Mouse (Mus musculus) adrenal gland, postnatal 36 days (tissue): ENCODE measurements at regions not wholly inside any gene's neighbourhood (a gene's known extent, or its start where the extent isn't known, plus 50 kb on each side); places are given as distances from the start of the nearest gene placed in this dataset.
"Not testable (repeated sequence)": the region's sequence is repeated elsewhere in the genome, so short reads cannot be mapped to it uniquely, and the experiment has no call there.

ENCODE experiments used
- DNase-seq, 2 experiments: peaks; one replicate each; pipeline ENCODE4 v3.0.0; 2021; ENCODE audit warnings: mixed read lengths in 1 of 2

DNA sequence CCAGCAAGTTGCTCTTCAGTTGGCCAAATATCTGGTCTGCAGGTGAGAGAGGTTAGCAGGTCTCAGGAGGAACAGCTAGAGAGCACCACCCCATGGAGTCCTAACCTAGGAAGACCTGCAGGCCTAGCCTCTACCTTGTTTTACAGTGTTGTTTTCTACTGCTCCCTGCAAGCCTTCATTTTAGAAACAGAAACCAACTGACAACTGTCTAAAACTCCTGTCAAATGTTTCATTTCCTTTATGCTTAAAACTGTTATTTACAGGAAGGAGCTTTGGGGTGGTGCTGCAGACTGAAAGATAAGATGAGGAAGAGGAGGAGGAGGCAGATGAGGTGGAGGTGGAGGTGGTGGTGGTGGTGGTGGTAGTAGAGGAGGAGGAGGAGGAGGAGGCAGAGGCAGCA is 96.6 kb upstream of the Selenop start:
- no peak for DNase-seq

DNA sequence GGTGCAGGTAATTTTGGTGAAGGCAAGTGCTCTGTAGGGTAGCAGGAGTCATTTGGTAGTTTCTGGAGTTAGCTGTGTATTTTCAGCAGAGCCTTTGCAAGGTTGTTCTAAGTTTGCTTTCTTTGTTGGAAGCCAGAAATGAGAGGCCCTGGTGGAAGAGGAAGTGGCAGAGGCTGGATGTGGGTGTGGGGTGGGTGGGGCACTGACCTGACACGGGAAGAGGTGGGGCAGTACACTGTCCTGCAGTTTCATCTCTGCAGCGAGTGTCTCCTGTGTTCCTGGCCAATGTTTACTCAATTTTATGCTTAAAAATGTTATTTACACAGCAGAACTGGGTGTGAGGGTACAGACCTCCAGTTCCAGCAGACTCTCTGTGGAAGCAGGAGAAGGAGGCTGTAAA is 94.3 kb upstream of the Selenop start:
- DNase-seq: no peak

DNA sequence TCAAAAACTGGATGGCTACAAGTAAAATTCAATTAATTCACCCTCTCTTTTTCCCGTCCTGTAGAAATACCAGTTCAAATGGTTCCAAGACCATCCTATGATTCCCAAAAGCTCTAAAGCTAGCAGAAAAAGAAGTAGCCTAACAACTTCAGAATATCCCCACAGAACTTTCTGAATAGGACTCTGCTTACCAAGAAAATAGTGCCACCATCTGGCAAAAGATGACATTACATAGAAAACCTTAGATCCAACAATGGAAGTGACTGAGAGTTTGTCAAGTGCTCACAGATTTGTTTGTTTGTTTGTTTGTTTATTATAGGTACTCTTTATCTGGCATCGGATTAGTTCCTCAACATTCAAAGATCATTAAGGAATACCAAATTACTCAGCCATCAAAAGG is 93.5 kb upstream of the Selenop start:
- no peak for DNase-seq

- peak; percentile 55 to 70 for DNase-seq
Measured at GRCm38 (mm10) chr15:3201912-3202653, 66.3 kb upstream of the Selenop start.

- DNase-seq: no peak
Measured at GRCm38 (mm10) chr15:3205522-3205921, 62.8 kb upstream of the Selenop start.

DNA sequence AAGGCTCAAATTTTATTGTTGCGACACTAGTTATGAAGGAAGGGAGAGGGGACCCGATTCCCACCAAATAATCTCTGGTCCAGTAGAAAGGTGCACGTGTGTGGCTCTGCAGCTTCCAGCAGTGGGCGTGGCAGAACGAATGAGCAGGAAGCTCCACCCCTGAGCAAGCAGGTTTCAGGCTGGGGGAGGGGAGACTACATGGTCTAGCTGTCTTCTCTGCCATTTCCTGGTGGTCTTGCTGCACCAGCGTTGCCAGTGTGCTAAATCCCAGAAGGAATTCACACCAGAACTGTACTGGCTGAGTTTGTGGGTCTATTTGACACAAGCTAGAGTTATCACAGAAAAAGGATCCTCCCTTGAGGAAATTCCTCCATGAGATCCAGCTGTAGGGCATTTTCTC is 62.3 kb upstream of the Selenop start:
- not testable (repeated sequence) for DNase-seq

DNA sequence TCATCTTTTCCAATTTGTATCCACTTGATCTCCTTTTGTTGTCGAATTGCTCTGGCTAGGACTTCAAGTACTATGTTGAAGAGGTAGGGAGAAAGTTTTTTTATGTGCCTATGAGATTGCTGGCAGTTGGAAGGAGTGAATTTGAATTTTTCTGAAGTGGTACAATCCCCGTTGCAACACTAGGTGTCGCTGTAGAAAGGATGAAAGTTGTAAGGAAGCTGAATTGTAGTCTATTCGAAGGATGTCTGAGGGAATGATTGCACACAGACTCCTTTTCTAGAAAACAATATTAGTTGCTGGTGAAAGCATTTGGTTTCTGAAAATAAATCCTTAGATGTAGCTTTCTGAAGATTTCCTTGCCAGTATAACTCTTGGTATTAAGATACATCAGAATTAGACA is 54.6 kb upstream of the Selenop start:
- peak in 1 of 2 experiments; percentile 47 for DNase-seq

DNA sequence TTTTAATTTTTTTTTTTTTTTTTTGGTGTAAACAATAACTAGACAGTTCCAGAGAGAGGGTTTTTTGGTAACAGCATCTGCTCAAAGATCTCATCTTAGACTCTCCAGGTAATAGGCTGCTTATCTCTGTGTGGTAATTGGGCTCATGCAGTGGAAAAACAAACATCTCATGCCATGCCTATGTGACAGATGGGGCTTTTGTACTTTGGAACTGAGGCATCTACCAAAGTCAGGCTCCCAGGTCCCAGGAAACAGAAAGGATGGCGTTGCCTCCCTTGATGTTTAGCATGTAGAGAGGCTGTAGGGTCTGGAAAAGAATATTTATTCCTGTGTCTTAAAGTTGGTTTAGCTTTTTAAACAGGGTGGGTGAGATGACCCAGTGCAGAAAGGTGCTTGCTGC is 53.1 kb upstream of the Selenop start:
- no peak for DNase-seq
